Mouse (Mus musculus): ENCODE measurements around the gene Tigit. TPM values are rescaled to one million over a fixed set of nuclear protein-coding genes. Genes with fewer than 3 reads are reported as not detected.

The Tigit gene
- polyA plus RNA-seq, 1 experiment from 2014 or later = not detected

- 95% methylated on average over 7 of the region's 7 CpGs for WGBS
- Histone ChIP-seq H3K9me3 (ENCODE audit: control insufficient read depth, low read length) (no peaks in the 10 kb centered on the region), H3K9ac (ENCODE audit: low read depth, low read length) (no peak overlapping the region), H3K4me1 (ENCODE audit: control insufficient read depth, insufficient read depth, low read depth, low read length) (no peaks in the 10 kb centered on the region), H3K4me2 (ENCODE audit: low read length) (no peak overlapping the region), H3K27me3 (replicated peaks; ENCODE audit: control insufficient read depth, insufficient read depth, low read length) (no peaks in the 10 kb centered on the region), H3K4me3 (ENCODE audit: low read length) (no peak overlapping the region), H3K27ac (ENCODE audit: low read depth, low read length) (no peak overlapping the region), H3K36me3 (ENCODE audit: control insufficient read depth, insufficient read depth, low read length) (no peaks in the 10 kb centered on the region)
- no peak for ATAC-seq
These were observed 29.9 kb downstream of the Tigit start for GRCm38 (mm10) chr16:43634037-43634436.

- H3K36me3 ChIP-seq (ENCODE audit: control insufficient read depth, insufficient read depth, low read length) = no peaks in the 10 kb centered on the region
- no peak overlapping the region for H3K4me3 ChIP-seq (ENCODE audit: low read length)
- no peaks in the 10 kb centered on the region for H3K4me1 ChIP-seq (ENCODE audit: control insufficient read depth, insufficient read depth, low read depth, low read length)
- no peak for ATAC-seq
- no peak overlapping the region for H3K27ac ChIP-seq (ENCODE audit: low read depth, low read length)
- H3K9ac ChIP-seq (ENCODE audit: low read depth, low read length) = no peak overlapping the region
- H3K27me3 ChIP-seq (replicated peaks; ENCODE audit: control insufficient read depth, insufficient read depth, low read length) = no peaks in the 10 kb centered on the region
- WGBS = 74% methylated on average over 2 of the region's 2 CpGs
- H3K9me3 ChIP-seq (ENCODE audit: control insufficient read depth, low read length) = no peaks in the 10 kb centered on the region
- no peak overlapping the region for H3K4me2 ChIP-seq (ENCODE audit: low read length)
These were observed 32.2 kb downstream of the Tigit start for GRCm38 (mm10) chr16:43631758-43632157.

- H3K4me2 ChIP-seq (ENCODE audit: low read length) = no peak overlapping the region
- no peak for ATAC-seq
- H3K36me3 ChIP-seq (ENCODE audit: control insufficient read depth, insufficient read depth, low read length) = no peaks in the 10 kb centered on the region
- no peaks in the 10 kb centered on the region for H3K4me1 ChIP-seq (ENCODE audit: control insufficient read depth, insufficient read depth, low read depth, low read length)
- no peak overlapping the region for H3K27ac ChIP-seq (ENCODE audit: low read depth, low read length)
- H3K27me3 ChIP-seq (replicated peaks; ENCODE audit: control insufficient read depth, insufficient read depth, low read length) = no peaks in the 10 kb centered on the region
- no peak overlapping the region for H3K9ac ChIP-seq (ENCODE audit: low read depth, low read length)
- H3K4me3 ChIP-seq (ENCODE audit: low read length) = no peak overlapping the region
- H3K9me3 ChIP-seq (ENCODE audit: control insufficient read depth, low read length) = no peaks in the 10 kb centered on the region
- 96% methylated on average over 5 of the region's 5 CpGs for WGBS
These were observed 35.3 kb downstream of the Tigit start for GRCm38 (mm10) chr16:43628662-43629061.

GRCm38 (mm10) chr16:43625956-43626355, 38.0 kb downstream of the Tigit start:
- Histone ChIP-seq H3K36me3 (ENCODE audit: control insufficient read depth, insufficient read depth, low read length) (no peaks in the 10 kb centered on the region), H3K27me3 (replicated peaks; ENCODE audit: control insufficient read depth, insufficient read depth, low read length) (no peaks in the 10 kb centered on the region), H3K27ac (ENCODE audit: low read depth, low read length) (no peak overlapping the region), H3K4me3 (ENCODE audit: low read length) (no peak overlapping the region), H3K9me3 (ENCODE audit: control insufficient read depth, low read length) (no peaks in the 10 kb centered on the region), H3K4me2 (ENCODE audit: low read length) (no peak overlapping the region), H3K4me1 (ENCODE audit: control insufficient read depth, insufficient read depth, low read depth, low read length) (no peaks in the 10 kb centered on the region), H3K9ac (ENCODE audit: low read depth, low read length) (no peak overlapping the region)
- WGBS = 96% methylated on average over 5 of the region's 5 CpGs
- no peak for ATAC-seq

- Histone ChIP-seq H3K9me3 (ENCODE audit: control insufficient read depth, low read length) (no peaks in the 10 kb centered on the region), H3K9ac (ENCODE audit: low read depth, low read length) (no peak overlapping the region), H3K4me2 (ENCODE audit: low read length) (no peak overlapping the region), H3K4me3 (ENCODE audit: low read length) (no peak overlapping the region), H3K27ac (ENCODE audit: low read depth, low read length) (no peak overlapping the region), H3K27me3 (replicated peaks; ENCODE audit: control insufficient read depth, insufficient read depth, low read length) (no peaks in the 10 kb centered on the region), H3K4me1 (ENCODE audit: control insufficient read depth, insufficient read depth, low read depth, low read length) (no peaks in the 10 kb centered on the region), H3K36me3 (ENCODE audit: control insufficient read depth, insufficient read depth, low read length) (no peaks in the 10 kb centered on the region)
- 70% methylated on average over 2 of the region's 2 CpGs for WGBS
- ATAC-seq = no peak
These were observed 38.7 kb downstream of the Tigit start for GRCm38 (mm10) chr16:43625289-43625688.

- Histone ChIP-seq H3K36me3 (ENCODE audit: control insufficient read depth, insufficient read depth, low read length) (no peaks in the 10 kb centered on the region), H3K4me1 (ENCODE audit: control insufficient read depth, insufficient read depth, low read depth, low read length) (no peaks in the 10 kb centered on the region), H3K4me2 (ENCODE audit: low read length) (no peak overlapping the region), H3K27ac (ENCODE audit: low read depth, low read length) (no peak overlapping the region), H3K9ac (ENCODE audit: low read depth, low read length) (no peak overlapping the region), H3K9me3 (ENCODE audit: control insufficient read depth, low read length) (no peaks in the 10 kb centered on the region), H3K27me3 (replicated peaks; ENCODE audit: control insufficient read depth, insufficient read depth, low read length) (no peaks in the 10 kb centered on the region), H3K4me3 (ENCODE audit: low read length) (no peak overlapping the region)
- 84% methylated on average over 4 of the region's 4 CpGs for WGBS
- ATAC-seq = no peak
These were observed 39.1 kb downstream of the Tigit start for GRCm38 (mm10) chr16:43624876-43625275.

GRCm38 (mm10) chr16:43623315-43624000, 40.5 kb downstream of the Tigit start:
- peak; percentile 86 for ATAC-seq
- no peak overlapping the region for H3K4me3 ChIP-seq (ENCODE audit: low read length)
- H3K4me2 ChIP-seq (ENCODE audit: low read length) = no peak overlapping the region
- 0 out of 2 replicates have a peak, but pooled peaks cover under 1% of the 10 kb centered on the region for H3K36me3 ChIP-seq (ENCODE audit: control insufficient read depth, insufficient read depth, low read length)
- H3K4me1 ChIP-seq (ENCODE audit: control insufficient read depth, insufficient read depth, low read depth, low read length) = no peaks in the 10 kb centered on the region
- H3K9me3 ChIP-seq (ENCODE audit: control insufficient read depth, low read length) = no peaks in the 10 kb centered on the region
- no peaks in the 10 kb centered on the region for H3K27me3 ChIP-seq (replicated peaks; ENCODE audit: control insufficient read depth, insufficient read depth, low read length)
- WGBS = 44% methylated on average over 5 of the region's 5 CpGs
- no peak overlapping the region for H3K9ac ChIP-seq (ENCODE audit: low read depth, low read length)
- H3K27ac ChIP-seq (ENCODE audit: low read depth, low read length) = peak overlapping the region; percentile 6; the same call in 1 of the 2 replicates

- 0 out of 2 replicates have a peak, but pooled peaks cover 4% of the 10 kb centered on the region for H3K36me3 ChIP-seq (ENCODE audit: control insufficient read depth, insufficient read depth, low read length)
- no peak overlapping the region for H3K9ac ChIP-seq (ENCODE audit: low read depth, low read length)
- ATAC-seq = peak; percentile 79
- no peaks in the 10 kb centered on the region for H3K9me3 ChIP-seq (ENCODE audit: control insufficient read depth, low read length)
- no peak overlapping the region for H3K27ac ChIP-seq (ENCODE audit: low read depth, low read length)
- no peak overlapping the region for H3K4me3 ChIP-seq (ENCODE audit: low read length)
- 17% methylated on average over 2 of the region's 2 CpGs for WGBS
- no peak overlapping the region for H3K4me2 ChIP-seq (ENCODE audit: low read length)
- H3K27me3 ChIP-seq (replicated peaks; ENCODE audit: control insufficient read depth, insufficient read depth, low read length) = no peaks in the 10 kb centered on the region
- no peaks in the 10 kb centered on the region for H3K4me1 ChIP-seq (ENCODE audit: control insufficient read depth, insufficient read depth, low read depth, low read length)
These were observed 43.6 kb downstream of the Tigit start for GRCm38 (mm10) chr16:43620359-43620758.

GRCm38 (mm10) chr16:43619277-43619676, 44.7 kb downstream of the Tigit start:
- H3K36me3 ChIP-seq (ENCODE audit: control insufficient read depth, insufficient read depth, low read length) = 0 out of 2 replicates have a peak, but pooled peaks cover 4% of the 10 kb centered on the region
- H3K27me3 ChIP-seq (replicated peaks; ENCODE audit: control insufficient read depth, insufficient read depth, low read length) = no peaks in the 10 kb centered on the region
- no peak overlapping the region for H3K27ac ChIP-seq (ENCODE audit: low read depth, low read length)
- no peak overlapping the region for H3K4me3 ChIP-seq (ENCODE audit: low read length)
- WGBS = 34% methylated on average over 6 of the region's 6 CpGs
- no peak overlapping the region for H3K9ac ChIP-seq (ENCODE audit: low read depth, low read length)
- H3K4me1 ChIP-seq (ENCODE audit: control insufficient read depth, insufficient read depth, low read depth, low read length) = no peaks in the 10 kb centered on the region
- H3K4me2 ChIP-seq (ENCODE audit: low read length) = no peak overlapping the region
- no peak for ATAC-seq
- no peaks in the 10 kb centered on the region for H3K9me3 ChIP-seq (ENCODE audit: control insufficient read depth, low read length)
